Mouse (Mus musculus) lung, postnatal 0 days (tissue): ENCODE data around the gene Hcn1. TPM values are rescaled to one million over a fixed set of nuclear protein-coding genes. Genes with fewer than 3 reads are reported as not detected.

ENCODE experiments used
- ATAC-seq: fragments of 200-750 bp; cut with Nextera tagmentation; 2 replicates; pipeline ENCODE4 v1.8.0; 2017; ENCODE audit warnings: moderate library complexity
- DNase-seq: peaks from one replicate; pipeline ENCODE4 v3.0.0-alpha.2; 2016; ENCODE audit warnings: low spot score
- H3K27ac ChIP-seq: fragments of 300-500 bp; sonication (generic); 2 replicates; pipeline ENCODE4 v1.5.1; 2014; ENCODE audit warnings: antibody characterized with exemption, mild to moderate bottlenecking, low read length, mixed read lengths
- H3K27me3 ChIP-seq: fragments of 300-500 bp; sonication (generic); replicated peaks from 2 replicates; pipeline ENCODE4 v1.6.1; 2014; ENCODE audit warnings: low read length, mixed read lengths; ENCODE audit not compliant: insufficient read depth
- H3K36me3 ChIP-seq: fragments of 300-500 bp; sonication (generic); 2 replicates; pipeline ENCODE4 v1.6.1; 2014; ENCODE audit warnings: low read length, mixed read lengths; ENCODE audit not compliant: insufficient read depth
- H3K4me1 ChIP-seq: fragments of 300-500 bp; sonication (generic); 2 replicates; pipeline ENCODE4 v1.6.1; 2014; ENCODE audit warnings: antibody characterized with exemption, low read depth, low read length, mixed read lengths; ENCODE audit not compliant: insufficient read depth
- H3K4me2 ChIP-seq: fragments of 300-500 bp; sonication (generic); replicated peaks from 2 replicates; pipeline ENCODE4 v1.6.1; 2014; ENCODE audit warnings: low read depth, mild to moderate bottlenecking, low read length, moderate library complexity, mixed read lengths
- H3K4me3 ChIP-seq: fragments of 300-500 bp; sonication (generic); 2 replicates; pipeline ENCODE4 v1.5.1; 2014; ENCODE audit warnings: low read depth, low read length
- H3K9ac ChIP-seq: fragments of 300-500 bp; sonication (generic); replicated peaks from 2 replicates; pipeline ENCODE4 v1.6.1; 2014; ENCODE audit warnings: low read depth, mild to moderate bottlenecking
- H3K9me3 ChIP-seq: fragments of 300-500 bp; sonication (generic); 2 replicates; pipeline ENCODE4 v1.6.1; 2016; ENCODE audit warnings: low read length, mixed read lengths
- CTCF ChIP-seq: IDR thresholded peaks from 2 replicates; pipeline ENCODE4 v1.5.1; 2016; ENCODE audit warnings: antibody characterized with exemption, mild to moderate bottlenecking
- EP300 ChIP-seq: IDR thresholded peaks from 2 replicates; pipeline ENCODE4 v1.6.1; 2016; ENCODE audit warnings: antibody characterized with exemption, mild to moderate bottlenecking, control low read depth
- WGBS: fragments of 180-500 bp; shearing (Covaris S2); extraction: QIAGEN DNeasy Blood & Tissue Kit; methylation state at CpG from one replicate; pipeline ENCODE4 v1.1.7; 2014; 5-methylcytosine and 5-hydroxymethylcytosine counted together
- polyA plus RNA-seq: library from polyadenylated mRNA; unstranded; fragments of >200 nt; fragmentation: Nextera tagmentation; extraction: Ambion mirVana; gene quantifications from 2 replicates; pipeline ENCODE4 v1.2.1, GENCODE M21; 2015

Gene Hcn1
- polyA plus RNA-seq, 1 experiment from 2014 or later: 0.07 TPM

GRCm38 (mm10) chr13:117676418-117676817, 74.3 kb downstream of the Hcn1 start:
- Histone ChIP-seq H3K9ac (no peak overlapping the region), H3K27ac (no peak overlapping the region), H3K4me3 (no peak overlapping the region), H3K4me1 (no peaks in the 10 kb centered on the region), H3K9me3 (no peaks in the 10 kb centered on the region), H3K27me3 (no peaks in the 10 kb centered on the region), H3K36me3 (no peaks in the 10 kb centered on the region), H3K4me2 (no peak overlapping the region)
- 81% methylated on average over 5 of the region's 5 CpGs for WGBS
- no peak for DNase-seq
- no peak for ATAC-seq
- TF ChIP-seq EP300 (no peak), CTCF (no peak)

- Histone ChIP-seq H3K9me3 (no peaks in the 10 kb centered on the region), H3K4me3 (no peak overlapping the region), H3K36me3 (no peaks in the 10 kb centered on the region), H3K27me3 (no peaks in the 10 kb centered on the region), H3K4me2 (no peak overlapping the region), H3K27ac (no peak overlapping the region), H3K9ac (no peak overlapping the region), H3K4me1 (no peaks in the 10 kb centered on the region)
- ATAC-seq (no peak), DNase-seq (no peak)
- 70% methylated on average over 7 of the region's 7 CpGs for WGBS
- TF ChIP-seq EP300 (no peak), CTCF (no peak)
These were observed 85.5 kb downstream of the Hcn1 start for GRCm38 (mm10) chr13:117687670-117688069.

GRCm38 (mm10) chr13:117694729-117695332, 92.7 kb downstream of the Hcn1 start:
- H3K27me3 ChIP-seq: no peaks in the 10 kb centered on the region
- DNase-seq: no peak
- WGBS: 32% methylated on average over 1 of the region's 1 CpGs
- H3K4me2 ChIP-seq: no peak overlapping the region
- no peak overlapping the region for H3K9ac ChIP-seq
- no peaks in the 10 kb centered on the region for H3K36me3 ChIP-seq
- ATAC-seq: no peak
- TF ChIP-seq EP300: no peak
- no peak for TF ChIP-seq CTCF
- no peaks in the 10 kb centered on the region for H3K9me3 ChIP-seq
- H3K27ac ChIP-seq: no peak overlapping the region
- no peaks in the 10 kb centered on the region for H3K4me1 ChIP-seq
- H3K4me3 ChIP-seq: no peak overlapping the region

- Histone ChIP-seq H3K27ac (no peak overlapping the region), H3K9me3 (no peaks in the 10 kb centered on the region), H3K4me1 (no peaks in the 10 kb centered on the region), H3K36me3 (no peaks in the 10 kb centered on the region), H3K27me3 (no peaks in the 10 kb centered on the region), H3K4me3 (no peak overlapping the region), H3K4me2 (no peak overlapping the region), H3K9ac (no peak overlapping the region)
- no peak for ATAC-seq
- no peak for TF ChIP-seq CTCF
- TF ChIP-seq EP300: no peak
- DNase-seq: no peak
These were observed 103.5 kb downstream of the Hcn1 start for GRCm38 (mm10) chr13:117705573-117705972.

- WGBS: 70% methylated on average over 3 of the region's 3 CpGs
- no peaks in the 10 kb centered on the region for H3K9me3 ChIP-seq
- no peaks in the 10 kb centered on the region for H3K36me3 ChIP-seq
- ATAC-seq (no peak), DNase-seq (no peak)
- no peaks in the 10 kb centered on the region for H3K4me1 ChIP-seq
- TF ChIP-seq EP300 (no peak), CTCF (no peak)
- no peaks in the 10 kb centered on the region for H3K27me3 ChIP-seq
- H3K4me2 ChIP-seq: no peak overlapping the region
- no peak overlapping the region for H3K27ac ChIP-seq
- H3K9ac ChIP-seq: no peak overlapping the region
- no peak overlapping the region for H3K4me3 ChIP-seq
These were observed 103.9 kb downstream of the Hcn1 start for GRCm38 (mm10) chr13:117705997-117706396.

- Histone ChIP-seq H3K36me3 (no peaks in the 10 kb centered on the region), H3K4me3 (no peak overlapping the region), H3K27me3 (no peaks in the 10 kb centered on the region), H3K4me1 (no peaks in the 10 kb centered on the region), H3K27ac (no peak overlapping the region), H3K9me3 (no peaks in the 10 kb centered on the region), H3K9ac (no peak overlapping the region), H3K4me2 (no peak overlapping the region)
- TF ChIP-seq EP300 (no peak), CTCF (no peak)
- WGBS: 53% methylated on average over 2 of the region's 2 CpGs
- peak; percentile 30 for DNase-seq
- no peak for ATAC-seq
These were observed 104.4 kb downstream of the Hcn1 start for GRCm38 (mm10) chr13:117706496-117706895.
